Mouse (Mus musculus) layer of hippocampus, postnatal 14 days (tissue): ENCODE results near the gene 4931428L18Rik. TPM values are rescaled to one million over a fixed set of nuclear protein-coding genes. Genes with fewer than 3 reads are reported as not detected.

ENCODE experiments used
- DNase-seq, 2 experiments: peaks; one replicate each; pipeline ENCODE4 v3.0.0; 2021 to 2022; ENCODE audit warnings: low spot score in 2 of 2, mixed read lengths in 1 of 2
- long read RNA-seq, 2 experiments: library from polyadenylated mRNA; stranded (forward); transcript quantifications; one replicate each; pipeline ENCODE4 v2.0.0; 2021
- total RNA-seq, 2 experiments: library from RNA; stranded (reverse); gene quantifications; 2 replicates each; pipeline ENCODE4 v1.2.3; 2021

4931428L18Rik gene
- total RNA-seq: not detected
- long read RNA-seq, experiment 1: 0 reads
- long read RNA-seq, experiment 2: 0 reads

- DNase-seq: no peak
Measured at GRCm38 (mm10) chr1:31222564-31222963, at the start of gene 4931428L18Rik, which contains the start of gene Pih1d3. 4931428L18Rik (minus strand) TSS chr1:31222684. Pih1d3 (plus strand) TSS chr1:31222838.

DNA sequence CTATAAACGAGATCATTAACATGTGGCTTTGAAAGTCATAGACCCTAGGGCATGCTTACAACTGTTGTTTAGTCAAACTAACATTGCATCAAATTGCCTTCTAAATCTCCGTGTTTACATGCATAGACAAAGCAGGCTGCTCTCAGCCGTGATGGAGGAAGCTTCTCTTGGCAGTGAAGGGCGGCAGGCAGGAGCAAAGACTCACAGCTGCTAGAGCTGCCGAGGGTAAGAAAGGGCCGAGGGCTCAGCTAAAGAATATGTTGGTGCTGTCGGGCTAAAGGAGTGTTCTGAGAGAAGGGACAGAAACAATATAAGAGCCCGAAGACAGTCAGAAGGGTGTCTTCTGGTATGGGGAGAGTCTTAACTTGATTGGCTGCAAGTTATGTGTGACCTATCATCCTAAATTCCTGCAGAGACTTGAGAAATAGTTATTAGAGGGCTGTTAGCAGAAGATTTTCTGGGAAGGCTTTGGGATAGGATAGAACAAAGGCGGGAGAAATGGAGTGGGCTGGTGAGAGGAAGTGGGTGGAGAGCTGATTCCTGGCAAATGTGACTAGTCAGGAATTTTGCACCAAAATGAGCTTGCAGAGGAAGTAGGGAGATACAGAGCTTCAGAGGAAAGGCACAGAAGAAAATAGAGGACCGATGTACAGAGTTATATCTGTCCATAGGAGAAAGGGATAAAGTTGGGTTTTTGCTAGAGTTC is 37.9 kb upstream of the 4931428L18Rik start:
- peak in 1 of 2 experiments; percentile 5 for DNase-seq

GRCm38 (mm10) chr1:31233319-31234036 is 11.0 kb upstream of the 4931428L18Rik start:
- DNase-seq: peak in 1 of 2 experiments; percentile 39

GRCm38 (mm10) chr1:31220599-31221250 is 1.8 kb downstream of the 4931428L18Rik start:
- no peak for DNase-seq

DNA sequence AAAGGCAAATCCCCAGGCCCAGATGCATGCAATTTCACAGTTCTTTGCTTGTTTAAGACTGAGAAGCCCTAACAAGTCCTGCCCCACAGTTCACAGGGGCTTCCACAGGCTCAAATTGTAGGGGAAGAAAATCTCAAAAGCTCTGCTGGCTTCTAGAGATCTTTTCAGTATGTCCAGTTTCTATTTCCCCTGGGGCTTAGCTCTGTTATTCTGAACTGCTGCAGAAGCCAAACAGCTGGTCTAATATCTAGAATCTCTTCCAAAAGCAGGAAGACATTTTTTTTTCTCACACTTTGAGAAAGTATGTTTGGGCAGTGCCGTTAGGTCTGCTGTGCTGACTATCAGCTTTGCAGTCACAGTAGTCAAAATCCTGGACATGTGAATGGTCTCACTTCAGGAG is 7.7 kb downstream of the 4931428L18Rik start:
- DNase-seq: no peak

DNA sequence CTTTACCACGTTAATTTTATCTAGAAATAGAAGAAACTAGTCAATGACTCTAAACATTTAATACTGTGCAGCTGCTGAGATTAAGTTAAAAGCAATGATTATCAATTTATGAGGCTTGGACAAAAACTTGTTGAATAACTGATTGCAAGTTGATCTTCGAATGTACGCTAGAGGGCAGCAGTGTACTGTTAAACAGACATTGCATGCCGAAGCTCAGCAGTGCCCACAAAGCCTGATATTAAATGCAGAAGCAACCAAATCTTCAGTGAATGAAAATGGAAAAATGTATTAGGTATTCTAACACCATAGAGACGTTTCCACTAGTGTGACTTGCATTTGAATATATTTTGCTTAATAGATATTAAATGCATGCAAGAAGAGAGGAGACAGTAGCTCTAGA is 12.3 kb downstream of the 4931428L18Rik start:
- peak; percentile 35 to 85 for DNase-seq

DNA sequence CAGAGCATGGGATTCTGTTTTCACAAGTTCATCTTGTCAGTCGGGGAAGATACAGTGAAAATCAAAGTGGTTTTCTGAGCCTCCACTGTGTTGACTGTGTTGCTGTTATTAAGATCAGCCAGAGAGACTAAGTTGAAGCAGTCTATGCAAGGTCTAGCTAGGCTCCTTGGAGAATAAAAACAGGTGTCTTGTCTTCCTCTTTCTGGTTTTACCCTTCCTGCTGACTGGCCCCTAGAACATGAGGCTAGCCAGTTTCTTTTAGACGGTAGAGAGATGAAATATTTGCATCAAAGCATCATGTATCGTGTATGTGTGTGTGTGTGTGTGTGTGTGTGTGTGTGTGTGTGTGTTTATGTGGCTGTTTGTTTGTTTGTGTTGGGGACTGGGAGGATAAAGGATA is 16.7 kb downstream of the 4931428L18Rik start:
- no peak for DNase-seq

GRCm38 (mm10) chr1:31205346-31205745 is 17.1 kb downstream of the 4931428L18Rik start:
- DNase-seq: no peak

- DNase-seq: no peak
Measured at GRCm38 (mm10) chr1:31203771-31204170, 18.7 kb downstream of the 4931428L18Rik start.

DNA sequence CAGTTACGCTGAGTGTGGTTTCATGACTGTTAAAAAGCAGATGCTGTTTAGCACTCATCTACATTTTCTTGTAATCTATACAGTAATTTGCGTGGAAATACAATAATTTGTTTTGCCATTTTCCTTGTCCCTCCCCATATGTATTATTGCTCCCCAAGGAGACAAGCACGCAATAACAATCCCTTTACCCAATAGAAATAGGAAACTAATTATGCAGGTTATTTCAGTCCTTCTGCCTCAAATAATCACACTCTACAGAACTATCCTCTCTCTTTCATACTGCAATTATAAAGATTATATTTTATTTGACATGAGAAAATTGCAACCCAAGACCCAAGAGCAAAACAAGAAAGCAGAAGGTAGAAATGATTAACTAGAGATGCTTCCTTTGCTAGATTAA is 25.5 kb downstream of the 4931428L18Rik start:
- DNase-seq: no peak

GRCm38 (mm10) chr1:31195633-31196032 is 26.9 kb downstream of the 4931428L18Rik start:
- DNase-seq: no peak

DNA sequence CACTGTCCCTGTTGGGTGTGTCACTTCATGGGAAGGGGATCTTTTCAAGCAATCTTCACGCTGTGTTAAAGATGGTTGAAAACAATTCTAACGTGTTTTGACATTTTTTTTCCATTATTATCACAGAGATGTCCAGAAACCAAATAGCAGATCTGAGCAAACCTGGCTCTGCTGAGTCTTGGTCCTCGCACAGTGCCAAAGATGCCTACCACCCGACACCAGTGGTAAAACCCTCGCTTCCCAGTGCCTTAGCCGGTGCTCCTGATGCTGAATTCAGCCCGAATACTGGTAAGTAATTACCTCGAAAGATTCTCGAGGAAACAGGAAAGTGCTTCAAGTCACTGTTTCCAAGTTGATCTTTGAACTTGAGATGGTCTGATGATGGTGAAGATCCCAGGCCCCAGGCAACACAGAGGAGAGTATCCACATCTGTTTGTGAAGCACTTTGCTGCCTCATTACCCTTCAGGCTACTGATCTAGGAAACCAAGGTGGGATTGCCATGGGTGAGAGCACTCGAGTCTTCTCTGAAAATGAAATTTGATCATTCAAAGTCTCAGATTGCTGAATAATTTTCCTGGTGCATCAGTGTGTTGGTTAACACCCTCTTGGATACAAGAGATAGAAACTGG is 32.1 kb downstream of the 4931428L18Rik start:
- no peak for DNase-seq

GRCm38 (mm10) chr1:31178264-31178663 is 44.2 kb downstream of the 4931428L18Rik start:
- peak; percentile 51 to 83 for DNase-seq

DNA sequence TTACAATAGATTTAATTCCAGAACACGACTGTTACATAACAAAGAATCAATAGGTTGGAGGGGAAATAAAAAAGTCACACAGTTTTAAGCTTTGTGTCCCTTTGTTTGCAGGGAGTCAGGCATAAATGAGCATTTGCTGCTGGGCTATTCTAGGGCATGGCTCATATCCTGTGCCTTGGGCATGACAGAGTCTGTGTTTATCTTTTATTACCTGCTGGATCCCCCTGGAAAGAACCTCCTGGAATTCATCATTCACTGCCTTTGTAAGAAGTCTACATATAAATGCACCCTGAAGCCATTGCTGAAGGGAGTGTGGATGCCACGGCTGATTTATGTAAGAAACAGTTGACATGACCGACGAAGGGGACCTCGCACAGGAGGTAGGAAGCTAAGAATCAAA is 46.4 kb downstream of the 4931428L18Rik start, which contains the start of gene Lgsn:
Gene Lgsn (plus strand): TSS at position 301 of the 400 bp plus-strand sequence.
- DNase-seq: no peak

GRCm38 (mm10) chr1:31175401-31175800 is 47.1 kb downstream of the 4931428L18Rik start:
- no peak for DNase-seq

GRCm38 (mm10) chr1:31165326-31166121 is 57.0 kb downstream of the 4931428L18Rik start:
- DNase-seq: no peak

- DNase-seq: no peak
Measured at GRCm38 (mm10) chr1:31164527-31165189, 57.8 kb downstream of the 4931428L18Rik start.

GRCm38 (mm10) chr1:31156884-31157283 is 65.6 kb downstream of the 4931428L18Rik start:
- no peak for DNase-seq

- DNase-seq: no peak
Measured at GRCm38 (mm10) chr1:31156185-31156584, 66.3 kb downstream of the 4931428L18Rik start.
